Mouse (Mus musculus) kidney, adult 11 months (tissue): ENCODE data around the gene Krtap4-2.

Experiments
- DNase-seq: peaks from one replicate; pipeline ENCODE4 v3.0.0; 2022

Gene Krtap4-2

DNA sequence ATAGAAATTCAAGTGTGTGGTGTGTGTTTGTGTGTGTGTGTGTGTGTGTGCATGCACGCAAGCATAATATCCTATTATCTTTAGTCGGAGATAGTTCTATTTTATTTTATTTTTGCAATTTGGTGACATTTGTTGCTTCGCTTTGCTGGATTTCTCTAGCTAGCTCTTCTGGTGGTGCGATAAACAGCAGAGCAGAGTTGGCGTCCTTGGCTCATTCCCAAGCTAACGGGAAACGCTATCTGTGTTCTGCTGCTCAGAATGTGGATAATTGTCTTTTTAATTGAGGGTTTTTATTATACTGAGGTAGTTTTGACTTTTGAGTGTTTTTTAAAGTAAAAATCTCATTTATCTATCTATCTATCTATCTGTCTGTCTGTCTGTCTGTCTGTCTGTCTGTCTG is 49.8 kb downstream of the Krtap4-2 start:
- no peak for DNase-seq
